Mouse (Mus musculus) cerebral cortex, adult 2 months (tissue): Measurements from ENCODE around the gene Bcl3.

Source experiments
- WGBS: fragments of 180-500 bp; shearing (Covaris S2); methylation state at CpG from one replicate; pipeline ENCODE4 v1.1.7; 2018; 5-methylcytosine and 5-hydroxymethylcytosine counted together

Gene Bcl3

GRCm38 (mm10) chr7:19822604-19823058 is at the start of gene Bcl3:
Gene Bcl3 (minus strand): TSS chr7:19822770.
- 4% methylated on average over 36 of the region's 42 CpGs for WGBS

- 58% methylated on average over 5 of the region's 5 CpGs for WGBS
These were observed 49.5 kb upstream of the Bcl3 start for GRCm38 (mm10) chr7:19871943-19872601.

GRCm38 (mm10) chr7:19871137-19871621 is 48.6 kb upstream of the Bcl3 start:
- WGBS = 71% methylated on average over 10 of the region's 10 CpGs

DNA sequence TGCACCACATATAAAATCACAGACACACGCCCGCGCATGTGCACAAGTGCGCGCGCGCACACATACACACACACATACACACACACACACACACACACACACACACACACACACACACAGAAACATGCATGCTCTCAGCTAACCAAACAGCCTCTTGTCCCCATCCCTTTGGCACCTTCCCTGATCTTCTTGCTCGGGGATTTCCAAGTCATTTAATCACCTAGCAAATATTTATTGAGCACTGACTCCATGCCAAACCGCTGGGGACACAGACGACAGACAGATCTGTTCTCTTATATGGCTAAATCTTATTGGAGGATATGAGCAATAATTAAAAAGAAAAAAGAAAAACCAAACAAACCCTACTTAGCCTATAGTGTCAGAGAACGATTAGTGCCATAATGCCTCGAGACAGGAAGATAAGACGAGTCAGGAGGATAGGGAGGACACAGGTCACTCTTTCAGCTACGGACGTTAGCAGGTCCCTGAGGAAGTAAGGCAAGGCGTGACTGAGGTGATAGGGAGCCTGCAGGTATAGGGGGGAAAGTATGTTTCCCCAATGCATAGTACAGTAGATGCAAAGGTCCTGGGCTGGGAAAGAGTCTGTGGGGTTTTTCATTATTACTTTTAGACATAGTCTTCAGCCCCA is 45.3 kb upstream of the Bcl3 start:
- 90% methylated on average over 16 of the region's 16 CpGs for WGBS

GRCm38 (mm10) chr7:19866490-19866889 is 43.9 kb upstream of the Bcl3 start:
- WGBS = 75% methylated on average over 6 of the region's 6 CpGs

- WGBS = 89% methylated on average over 8 of the region's 8 CpGs
These were observed 42.9 kb upstream of the Bcl3 start for GRCm38 (mm10) chr7:19865246-19866036.

DNA sequence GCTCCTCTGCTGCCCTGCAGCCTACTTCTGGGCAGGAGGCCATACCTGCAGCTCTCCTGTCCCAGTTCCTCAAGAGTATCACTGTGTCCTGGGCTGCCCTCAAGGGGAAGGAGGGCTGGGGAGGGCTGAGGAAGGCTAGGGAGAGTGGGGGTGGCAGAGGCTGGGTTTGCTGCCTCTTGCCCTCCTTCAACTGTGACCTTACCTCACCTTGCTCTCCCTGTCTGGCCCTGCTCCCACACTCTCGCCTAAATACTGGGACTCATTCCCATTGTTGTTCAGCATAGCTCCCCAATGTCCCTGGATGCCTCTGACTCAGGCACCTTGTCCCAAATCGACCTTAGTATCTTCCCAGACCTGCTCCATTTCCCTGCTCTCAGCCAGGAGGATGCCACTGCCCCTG is 41.7 kb upstream of the Bcl3 start:
- 36% methylated on average over 2 of the region's 2 CpGs for WGBS

DNA sequence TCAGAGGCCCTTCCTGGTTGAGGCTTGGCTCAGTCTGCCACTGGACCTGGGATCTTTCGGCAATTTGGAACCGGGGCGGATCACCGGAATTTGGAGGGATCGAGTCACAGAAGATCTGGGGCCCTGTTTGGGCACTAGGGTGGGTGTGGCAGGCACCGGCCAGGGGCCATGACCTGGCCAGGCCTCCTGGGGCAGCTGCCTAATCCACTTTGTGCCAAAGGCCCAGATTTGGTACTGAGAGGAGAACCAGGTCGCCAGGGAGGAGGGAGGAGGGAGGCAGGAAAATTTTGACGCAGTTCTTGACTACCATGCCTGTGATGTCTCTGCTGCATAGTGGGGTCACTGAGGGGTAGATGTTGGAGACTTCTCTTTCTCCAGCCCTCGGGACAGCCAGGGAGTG is 38.6 kb upstream of the Bcl3 start, which contains the start of gene Ceacam16:
Gene Ceacam16, minus strand, starts transcription at position 101 of the 400 bp plus-strand sequence.
- WGBS = 88% methylated on average over 9 of the region's 9 CpGs

DNA sequence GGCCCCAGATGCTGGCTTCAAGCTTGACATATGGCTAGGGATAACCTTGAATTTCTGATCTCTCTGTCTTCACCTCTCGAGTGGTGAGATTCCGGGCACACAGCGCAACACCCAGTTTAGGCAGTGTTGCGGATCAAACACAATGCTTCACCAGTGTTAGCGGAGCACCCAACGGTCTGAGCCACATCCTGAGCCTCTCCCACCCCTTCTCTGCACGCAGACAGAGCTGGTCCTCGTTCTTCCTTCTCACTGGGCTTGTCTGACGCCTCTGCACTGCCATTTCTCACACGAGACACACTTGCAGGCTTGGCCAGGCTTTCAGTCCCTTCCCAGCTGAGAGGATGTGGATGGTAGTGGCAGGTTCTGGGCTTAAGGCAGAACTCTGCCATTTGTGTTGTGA is 37.2 kb upstream of the Bcl3 start:
- WGBS = 73% methylated on average over 10 of the region's 10 CpGs

GRCm38 (mm10) chr7:19856283-19856682 is 33.7 kb upstream of the Bcl3 start:
- 89% methylated on average over 6 of the region's 6 CpGs for whole genome bisulfite sequencing

GRCm38 (mm10) chr7:19855663-19856062 is 33.1 kb upstream of the Bcl3 start:
- 93% methylated on average over 5 of the region's 5 CpGs for WGBS

DNA sequence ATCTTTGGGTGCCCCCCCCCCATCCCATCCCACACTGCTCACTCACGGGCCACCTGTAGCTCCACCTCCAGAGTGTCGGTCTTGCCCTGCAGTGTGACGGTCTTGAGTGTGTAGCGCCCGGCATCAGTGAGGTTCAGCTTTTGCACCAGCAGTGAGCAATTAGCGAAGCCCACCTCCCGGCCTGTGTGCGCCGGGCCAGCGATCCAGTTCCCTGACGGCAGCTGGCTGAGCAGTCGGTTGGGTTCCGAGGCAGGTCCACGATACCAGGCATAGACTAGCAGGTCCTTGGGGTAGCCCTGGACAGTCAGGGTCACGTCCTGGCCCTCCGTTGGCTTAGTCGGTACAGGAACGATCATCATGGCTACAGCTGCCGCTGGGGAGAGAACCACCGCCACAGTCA is 31.0 kb upstream of the Bcl3 start:
- WGBS = 93% methylated on average over 20 of the region's 20 CpGs

GRCm38 (mm10) chr7:19851858-19852570 is 29.4 kb upstream of the Bcl3 start, which contains the start of gene Gm19345:
Gene Gm19345 (plus strand): TSS chr7:19852003.
- WGBS = 3% methylated on average over 33 of the region's 33 CpGs

GRCm38 (mm10) chr7:19844521-19845171 is 22.1 kb upstream of the Bcl3 start:
- 76% methylated on average over 15 of the region's 15 CpGs for WGBS

DNA sequence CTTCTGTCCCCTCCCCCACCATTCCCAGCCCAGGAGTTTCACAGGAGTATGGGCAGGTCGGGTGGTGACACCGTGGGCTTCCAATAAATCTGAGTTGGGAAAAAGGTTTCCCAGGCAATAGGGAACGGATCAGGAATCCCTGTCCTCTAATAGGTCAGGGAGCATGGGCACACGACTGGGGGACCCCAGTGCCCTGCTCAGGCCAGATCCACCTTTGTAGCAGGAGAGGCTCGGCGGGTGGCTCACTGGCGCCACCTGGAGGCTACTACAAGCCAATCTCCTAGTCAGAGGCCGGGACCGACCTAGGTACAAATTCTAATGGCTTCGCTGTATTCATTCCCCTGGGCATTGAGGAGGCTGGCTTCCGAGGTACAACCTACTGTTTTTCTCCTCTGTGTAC is 21.0 kb upstream of the Bcl3 start:
- WGBS = 9% methylated on average over 11 of the region's 11 CpGs

- 43% methylated on average over 19 of the region's 19 CpGs for WGBS
These were observed 20.4 kb upstream of the Bcl3 start for GRCm38 (mm10) chr7:19842885-19843504.

DNA sequence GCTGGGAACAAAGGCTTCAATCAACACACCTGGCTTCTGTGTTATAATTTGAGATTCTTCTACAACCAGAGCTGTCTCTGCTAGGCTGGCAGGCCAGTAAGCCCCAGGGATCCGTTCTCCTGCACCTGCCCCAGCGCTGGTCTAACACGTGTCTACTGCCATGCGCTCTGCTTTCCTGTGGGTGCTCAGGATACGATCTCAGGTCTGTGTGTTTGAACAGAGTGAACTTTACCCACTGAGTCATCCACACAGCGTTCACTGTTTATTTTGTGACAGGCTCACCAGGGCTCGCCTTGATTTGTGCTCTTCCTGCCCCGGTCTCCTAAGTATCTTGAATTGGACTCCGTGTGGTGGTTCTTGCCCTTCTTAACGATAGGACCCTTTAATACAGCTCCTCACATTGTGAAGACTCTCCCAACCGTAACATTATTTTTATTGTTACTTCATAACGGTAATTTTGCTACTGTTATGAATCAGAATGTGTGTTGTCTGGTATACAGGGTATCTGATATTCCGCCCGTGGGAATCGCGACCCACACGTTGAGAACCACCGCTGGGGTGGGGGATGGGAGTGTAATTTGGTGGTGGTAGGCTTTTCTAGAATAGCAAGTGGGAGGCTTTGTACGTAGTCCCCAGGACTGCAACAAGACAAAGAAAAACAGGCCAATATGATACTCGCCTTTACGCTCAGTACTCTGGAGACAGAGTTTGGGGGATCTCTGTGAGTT is 19.3 kb upstream of the Bcl3 start:
- 83% methylated on average over 21 of the region's 21 CpGs for WGBS

DNA sequence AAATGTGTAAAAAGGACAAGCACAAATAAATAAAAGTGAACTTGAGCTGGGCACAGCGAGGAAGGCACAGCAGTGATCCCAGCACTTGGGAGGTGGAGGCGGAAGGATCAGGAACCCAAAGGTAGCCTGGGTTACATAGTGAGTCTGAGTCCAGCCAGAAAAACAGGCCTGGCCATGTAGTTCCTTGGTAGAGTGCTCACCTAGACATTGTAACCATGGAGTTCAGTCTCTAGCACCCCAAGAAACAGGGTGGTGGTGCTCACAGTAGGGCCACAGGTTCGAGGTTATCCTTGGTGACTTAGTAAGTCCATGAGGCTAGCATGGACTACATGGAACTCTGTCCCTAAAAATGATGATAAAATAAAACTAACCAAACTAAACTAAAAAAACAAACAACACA is 18.4 kb upstream of the Bcl3 start:
- 90% methylated on average over 3 of the region's 3 CpGs for WGBS

DNA sequence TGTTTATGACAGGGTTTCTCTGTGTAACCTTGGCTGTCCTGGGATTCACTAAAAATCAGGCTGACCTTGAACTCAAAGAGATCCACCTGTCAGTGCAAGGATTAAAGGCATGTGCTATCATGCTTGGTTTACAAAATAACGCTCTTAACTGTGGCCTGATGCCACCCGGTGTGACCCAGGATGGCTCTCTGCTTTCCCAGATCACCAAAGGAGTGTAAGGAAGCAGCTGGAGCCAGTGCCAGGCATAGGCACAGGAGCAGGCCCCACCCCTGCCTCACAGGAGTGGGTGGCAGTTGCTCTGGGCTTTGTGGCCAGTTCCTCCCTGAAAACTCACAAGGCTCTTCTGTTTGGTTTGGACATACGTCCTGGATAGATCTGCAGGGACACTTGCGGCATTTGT is 17.8 kb upstream of the Bcl3 start:
- 90% methylated on average over 4 of the region's 4 CpGs for WGBS

GRCm38 (mm10) chr7:19836843-19837242 is 14.3 kb upstream of the Bcl3 start:
- WGBS = 62% methylated on average over 3 of the region's 3 CpGs
